Mouse (Mus musculus): ENCODE measurements around the gene 4930404N11Rik.

The 4930404N11Rik gene

GRCm38 (mm10) chr10:81365672-81366476 lies at the start of gene 4930404N11Rik:
4930404N11Rik (minus strand) TSS chr10:81365816.
- no peak for DNase-seq (ENCODE audit: low read depth, low spot score)

GRCm38 (mm10) chr10:81415146-81415545 lies 49.5 kb upstream of the 4930404N11Rik start:
- no peak for DNase-seq (ENCODE audit: low read depth, low spot score)

DNA sequence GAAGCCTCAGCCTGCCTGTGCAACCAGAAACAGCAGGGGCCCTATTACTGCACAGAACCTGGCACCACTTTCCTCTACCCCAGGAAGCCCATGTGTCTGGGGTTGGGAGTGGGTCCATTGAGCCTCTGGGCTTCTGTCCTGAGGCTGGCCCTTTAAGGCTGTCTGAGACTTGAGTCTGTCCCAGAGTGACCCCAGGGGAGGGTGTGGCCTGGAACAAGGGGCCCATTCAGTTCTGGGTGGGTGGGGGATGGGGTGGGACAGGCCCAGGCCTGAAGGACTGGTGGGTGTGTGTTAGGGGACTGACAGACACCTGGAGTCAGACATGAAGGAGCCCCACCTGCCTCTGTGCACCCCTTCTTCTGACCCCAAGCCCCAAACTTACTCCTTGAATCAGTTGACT lies 49.1 kb upstream of the 4930404N11Rik start:
- peak; percentile 62 for DNase-seq (ENCODE audit: low read depth, low spot score)

- peak; percentile 57 for DNase-seq (ENCODE audit: low read depth, low spot score)
Measured at GRCm38 (mm10) chr10:81413310-81414261, 48.0 kb upstream of the 4930404N11Rik start.

DNA sequence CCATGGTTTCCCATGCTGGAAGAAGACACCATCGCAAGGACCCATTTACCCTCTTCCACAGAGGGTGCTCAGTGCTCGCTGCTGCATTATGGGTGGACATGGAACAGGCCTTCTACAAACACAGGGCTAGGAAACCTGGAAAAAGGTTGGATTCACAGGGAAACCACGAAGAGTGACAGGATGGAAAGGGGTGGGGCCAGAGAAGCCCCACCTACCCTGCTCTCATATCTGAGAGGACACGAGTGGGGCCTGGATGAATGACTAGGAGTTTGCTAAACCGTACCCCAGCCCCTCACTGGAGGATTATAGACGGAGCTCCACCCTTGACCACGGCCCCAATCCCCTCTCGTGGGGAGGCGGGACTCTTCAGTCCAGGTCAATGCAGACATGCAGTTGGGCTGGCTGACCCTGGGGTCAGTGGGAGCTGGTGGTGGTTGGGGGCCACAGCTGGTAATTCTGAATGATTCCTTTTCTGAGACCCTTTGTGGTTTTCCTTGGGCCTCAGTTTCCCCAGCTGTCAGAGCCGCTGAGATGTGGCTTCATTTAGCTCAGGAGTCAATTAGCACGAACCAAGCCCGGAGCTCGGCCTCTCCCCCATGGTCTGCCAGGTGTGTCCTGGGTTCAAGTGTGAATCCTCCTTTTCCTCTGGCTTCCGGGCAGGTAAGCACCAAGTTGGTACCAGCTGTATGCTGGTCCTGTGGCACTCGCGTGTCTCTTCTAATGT lies 47.1 kb upstream of the 4930404N11Rik start:
- DNase-seq (ENCODE audit: low read depth, low spot score), result no peak

- DNase-seq (ENCODE audit: low read depth, low spot score), result no peak
Measured at GRCm38 (mm10) chr10:81411471-81412400, 46.1 kb upstream of the 4930404N11Rik start.

GRCm38 (mm10) chr10:81410981-81411380 lies 45.4 kb upstream of the 4930404N11Rik start:
- no peak for DNase-seq (ENCODE audit: low read depth, low spot score)

- DNase-seq (ENCODE audit: low read depth, low spot score), result no peak
Measured at GRCm38 (mm10) chr10:81410350-81410749, 44.7 kb upstream of the 4930404N11Rik start.

DNA sequence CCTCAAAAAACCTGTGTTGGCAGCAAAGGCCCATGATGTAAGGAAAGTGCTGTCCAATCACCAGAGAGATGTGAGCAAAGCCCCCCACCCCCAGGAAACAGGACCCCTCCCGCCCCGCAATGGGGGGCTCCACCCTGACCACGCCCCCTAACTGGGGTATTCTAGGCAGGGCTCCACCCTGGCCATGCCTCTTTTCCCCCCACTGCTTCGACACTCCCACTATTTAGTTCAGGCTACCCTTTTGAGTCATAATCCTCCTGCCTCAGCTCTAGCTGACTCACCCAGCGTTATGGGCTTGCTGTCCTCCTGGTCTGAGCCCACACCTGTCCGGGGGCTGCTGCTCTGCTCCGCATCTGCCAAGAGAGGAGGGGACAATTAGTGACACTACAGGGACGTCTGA lies 43.7 kb upstream of the 4930404N11Rik start:
- no peak for DNase-seq (ENCODE audit: low read depth, low spot score)

DNA sequence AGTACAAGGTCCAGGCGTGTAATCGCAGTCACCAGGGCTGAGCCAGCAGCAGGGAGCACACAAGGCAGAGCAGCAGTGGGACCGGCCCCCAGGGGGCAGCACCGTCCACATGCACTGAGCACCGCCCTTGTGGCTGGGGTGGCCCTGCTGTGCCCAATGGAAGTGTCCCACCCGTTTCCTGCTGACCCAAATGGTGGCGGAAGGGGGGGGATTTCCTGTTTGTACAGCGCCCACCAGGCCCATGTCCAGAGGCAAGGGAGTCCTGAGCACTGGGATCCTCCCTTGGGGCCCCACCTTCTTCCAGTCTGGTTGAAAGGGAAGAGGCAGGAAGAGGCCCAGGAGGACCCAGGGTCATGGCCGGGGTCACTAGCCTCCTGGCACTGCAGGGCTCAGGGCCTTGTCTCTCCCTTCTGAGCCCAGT lies 43.3 kb upstream of the 4930404N11Rik start:
- peak; percentile 59 for DNase-seq (ENCODE audit: low read depth, low spot score)

- DNase-seq (ENCODE audit: low read depth, low spot score), result no peak
Measured at GRCm38 (mm10) chr10:81408424-81408729, 42.8 kb upstream of the 4930404N11Rik start.

DNA sequence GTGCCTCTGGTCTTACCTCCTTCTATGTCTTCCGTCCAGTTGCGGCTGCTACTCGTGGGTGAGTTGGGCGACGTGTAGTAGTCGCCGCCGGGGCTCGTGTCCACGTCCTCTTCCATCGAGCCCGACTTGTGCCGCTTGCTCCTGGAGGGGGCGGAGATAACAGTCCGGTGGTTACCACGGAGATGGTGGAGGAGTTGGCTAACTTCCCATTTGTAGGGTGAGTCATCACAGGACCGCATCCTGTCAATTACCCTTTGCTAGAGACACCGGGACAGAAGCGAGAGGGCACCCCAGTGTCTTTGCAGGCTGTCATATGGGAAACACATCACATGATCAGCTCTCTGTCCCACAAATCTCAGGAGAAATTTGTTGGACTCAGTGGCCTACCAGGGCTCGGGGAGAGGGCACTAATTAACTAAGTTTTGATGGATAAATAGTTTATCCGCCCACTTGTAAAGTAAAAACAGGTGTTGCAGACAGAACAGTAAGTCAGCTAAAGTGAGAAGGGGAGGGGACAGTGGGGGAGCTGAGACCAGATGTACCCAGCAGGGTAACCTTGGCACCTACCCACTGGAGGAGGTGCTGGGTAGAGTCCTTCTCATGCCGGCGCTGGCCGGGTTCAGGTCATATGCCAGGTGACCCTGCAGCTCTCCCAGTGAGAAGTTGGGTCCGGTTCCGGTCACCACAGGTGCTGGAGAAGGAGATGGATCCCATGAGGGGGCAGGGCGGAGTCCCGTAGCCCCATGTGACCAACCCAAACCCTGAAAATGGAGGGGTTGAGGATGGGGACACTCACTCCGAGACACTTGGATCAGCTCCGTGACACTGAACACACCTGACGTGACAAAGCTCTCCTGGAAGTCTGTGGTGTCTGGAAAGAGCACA lies 42.2 kb upstream of the 4930404N11Rik start:
- DNase-seq (ENCODE audit: low read depth, low spot score), result peak; percentile 50

DNA sequence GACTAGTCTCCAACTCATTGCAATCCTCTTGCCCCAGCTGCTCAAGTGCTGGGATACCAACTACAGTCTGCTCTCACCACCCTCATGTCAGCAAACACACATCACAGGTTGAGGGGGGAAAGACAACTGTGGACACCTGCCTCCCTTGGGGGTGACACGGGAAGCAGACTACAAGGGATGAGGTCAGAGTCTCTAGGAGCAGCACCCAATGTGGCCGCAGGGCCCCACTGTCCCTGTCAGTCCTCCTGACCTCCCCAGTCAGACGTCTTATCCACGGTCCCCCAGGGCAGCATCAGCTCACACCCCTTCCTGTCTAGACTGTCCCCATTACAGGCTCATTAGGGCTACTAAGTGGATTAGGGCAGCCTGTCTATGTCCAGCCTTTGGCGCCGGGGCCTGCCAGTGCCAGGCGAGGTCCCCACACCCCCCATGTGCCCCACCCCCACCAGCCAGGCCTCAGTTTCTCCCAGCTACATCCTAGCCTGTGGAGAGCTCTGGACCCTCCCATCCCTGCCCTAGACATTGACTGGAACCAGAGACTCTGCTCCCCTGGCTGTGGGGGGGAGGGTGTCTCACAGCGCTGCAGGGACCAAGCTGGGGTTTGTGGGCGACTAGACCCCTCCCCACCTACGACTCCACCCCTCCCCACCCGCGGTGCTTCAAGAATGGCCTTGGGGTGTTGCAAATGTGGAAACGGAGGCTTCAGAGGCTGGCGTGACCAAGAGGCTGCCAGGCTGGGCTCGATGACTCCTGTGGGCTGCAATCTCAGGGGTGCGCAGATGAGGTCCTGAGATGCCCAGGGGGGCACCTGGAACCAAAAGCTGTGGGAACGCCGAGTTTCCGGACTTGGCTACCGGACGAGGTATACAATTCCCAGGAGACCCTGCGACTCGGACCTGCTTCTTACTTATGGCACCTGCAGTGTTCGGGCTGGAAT lies 41.2 kb upstream of the 4930404N11Rik start:
- DNase-seq (ENCODE audit: low read depth, low spot score), result no peak

GRCm38 (mm10) chr10:81405588-81406201 lies 40.1 kb upstream of the 4930404N11Rik start:
- no peak for DNase-seq (ENCODE audit: low read depth, low spot score)

DNA sequence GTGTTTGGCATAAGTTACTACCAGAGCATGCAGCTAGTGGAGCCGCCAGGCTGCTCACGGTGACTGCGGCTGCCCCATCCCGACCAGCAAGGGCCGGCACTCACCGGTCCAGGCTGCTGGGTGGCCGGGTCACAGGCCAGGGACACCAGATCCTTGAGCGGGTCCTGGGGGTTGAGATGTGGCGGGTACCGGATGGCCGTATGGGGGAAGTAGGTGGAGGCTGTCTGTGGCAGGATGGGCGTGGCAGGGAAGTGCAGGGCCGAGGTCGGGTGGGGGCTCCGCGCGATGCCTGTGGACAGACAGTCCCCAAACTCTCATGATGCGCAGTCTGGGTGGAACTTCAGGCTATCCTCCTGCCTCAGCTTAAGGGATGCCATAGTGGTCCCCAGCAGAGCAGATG lies 39.1 kb upstream of the 4930404N11Rik start:
- DNase-seq (ENCODE audit: low read depth, low spot score), result no peak

- DNase-seq (ENCODE audit: low read depth, low spot score), result no peak
Measured at GRCm38 (mm10) chr10:81404082-81404481, 38.5 kb upstream of the 4930404N11Rik start.

GRCm38 (mm10) chr10:81403511-81403910 lies 37.9 kb upstream of the 4930404N11Rik start:
- no peak for DNase-seq (ENCODE audit: low read depth, low spot score)

DNA sequence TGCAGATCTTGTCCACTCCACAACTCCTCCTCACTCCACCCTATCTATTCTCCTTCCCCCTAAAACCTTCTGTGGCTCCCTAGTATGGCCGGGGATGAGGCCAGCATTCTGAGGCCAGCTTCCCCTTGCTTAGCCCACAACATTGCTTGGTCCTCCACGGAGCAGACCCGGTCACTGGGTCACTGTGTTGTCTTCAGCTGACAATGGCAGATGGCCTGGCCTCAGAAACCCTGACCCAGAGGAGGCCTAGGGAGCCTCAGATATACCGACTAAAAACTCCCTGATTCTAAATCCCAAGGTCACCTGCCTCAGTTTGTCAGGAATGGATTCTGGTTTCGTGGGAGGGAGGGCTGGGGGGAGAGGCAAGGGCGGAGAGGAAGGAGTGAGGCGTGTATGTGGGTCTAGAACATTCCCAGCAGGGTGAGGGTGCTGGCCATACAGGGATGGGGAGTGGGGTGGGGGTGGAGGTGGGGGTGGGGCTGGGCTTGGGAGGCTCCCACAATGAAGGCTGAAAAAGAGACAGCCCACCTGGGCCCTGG lies 36.7 kb upstream of the 4930404N11Rik start:
- DNase-seq (ENCODE audit: low read depth, low spot score), result no peak

Data from forelimb bud, embryonic 11.5 days (tissue).